Mouse (Mus musculus): ENCODE data around the gene Olfr398. TPM values are rescaled to one million over a fixed set of nuclear protein-coding genes. Genes with fewer than 3 reads are reported as not detected.

Olfr398 gene
- total RNA-seq (2021) = not detected
- long read RNA-seq, experiment 1 = 0 reads
- long read RNA-seq, experiment 2 = 0 reads

DNA sequence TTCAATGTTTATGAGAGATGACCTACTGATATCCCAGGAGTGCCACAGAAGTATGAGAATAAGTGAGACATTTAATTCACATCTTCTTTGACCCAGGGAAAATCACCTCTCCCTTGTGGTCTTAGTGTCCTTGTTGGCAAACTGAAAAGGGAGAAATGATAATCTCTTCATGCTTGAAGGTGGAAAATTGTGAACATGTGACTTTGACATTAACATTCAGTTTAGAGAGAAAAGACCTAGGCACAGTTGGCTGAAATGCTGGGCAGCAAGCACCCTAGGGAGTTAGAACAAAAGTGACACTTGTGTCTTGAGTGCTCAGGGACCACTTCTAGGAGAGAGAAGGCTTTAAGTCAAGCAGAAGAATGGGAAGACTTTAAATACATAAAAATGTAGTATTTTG lies at the start of gene Olfr398:
Olfr398 (minus strand) TSS at position 101 of the 400 bp plus-strand sequence.
- no peak for DNase-seq (ENCODE audit: low spot score in 2 of 2)

DNA sequence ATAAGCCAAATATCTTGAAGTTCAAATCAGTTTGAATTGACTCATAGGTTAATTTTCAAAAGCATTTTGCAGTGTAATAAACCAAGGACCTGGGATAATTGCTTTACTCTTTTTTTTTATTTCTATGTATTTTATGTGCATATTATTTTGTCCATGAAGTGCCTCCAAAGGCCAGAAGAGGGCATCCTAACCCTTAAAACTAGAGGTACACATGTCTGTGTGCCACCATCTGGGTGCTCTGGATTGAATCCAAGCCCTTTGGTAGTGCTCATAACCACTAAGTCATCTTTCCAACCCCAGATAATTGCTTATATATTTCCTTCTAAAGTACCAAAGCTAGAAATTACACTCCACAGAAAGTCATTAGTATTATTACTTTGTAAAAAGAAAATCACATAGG lies 2.9 kb upstream of the Olfr398 start:
- no peak for DNase-seq (ENCODE audit: low spot score in 2 of 2)

DNA sequence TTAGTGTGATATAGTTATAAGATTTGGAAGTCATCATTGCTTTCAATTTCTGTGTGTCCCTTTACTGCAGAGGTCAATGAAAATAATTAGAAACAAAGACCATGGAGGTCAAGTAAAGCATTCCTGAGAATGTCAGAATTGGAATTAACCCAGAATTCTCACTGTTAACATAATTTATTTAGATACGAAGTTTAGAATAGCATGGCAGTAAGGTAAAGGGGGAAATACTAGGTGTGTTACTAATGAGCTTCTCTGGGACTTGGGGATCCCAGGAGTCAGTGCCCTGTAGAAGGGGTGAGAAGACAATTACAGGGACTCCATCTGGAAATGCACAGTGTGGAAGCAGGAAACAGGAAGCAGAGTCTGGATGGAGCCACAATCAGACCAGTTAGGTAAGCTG lies 29.7 kb downstream of the Olfr398 start, which contains the start of gene Olfr397:
Olfr397 (plus strand) TSS at position 301 of the 400 bp plus-strand sequence.
- no peak for DNase-seq (ENCODE audit: low spot score in 2 of 2)

DNA sequence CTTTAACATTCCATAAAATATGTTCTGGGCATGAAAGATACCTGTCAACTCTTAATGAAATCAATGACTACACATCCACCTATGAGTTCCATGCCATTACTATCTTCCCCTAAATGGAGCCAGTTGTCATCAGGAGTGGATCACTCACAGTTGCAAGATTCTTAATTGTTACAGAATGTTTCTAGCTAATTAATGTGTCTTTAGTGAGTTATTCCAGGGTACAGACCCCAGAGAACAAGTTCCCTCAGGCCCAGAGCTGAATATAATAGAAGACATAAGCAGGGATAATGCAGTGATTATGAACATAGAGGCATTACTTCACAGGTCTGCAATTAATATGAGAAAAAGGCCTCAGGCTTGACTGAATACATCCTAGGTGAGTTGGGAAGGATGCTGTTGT lies 53.8 kb downstream of the Olfr398 start, which contains the start of gene Olfr23:
Olfr23 (plus strand) TSS at position 301 of the 400 bp plus-strand sequence.
- no peak for DNase-seq (ENCODE audit: low spot score in 2 of 2)

Other genes starting within 250 kb of the Olfr398 start
- gene Olfr389, start 209.7 kb downstream of the Olfr398 start, total RNA-seq (2021) = not detected
- not detected for gene Olfr390, start 207.4 kb downstream of the Olfr398 start, total RNA-seq (2021)
- not detected for gene Olfr391-ps, start 187.4 kb downstream of the Olfr398 start, total RNA-seq (2021)
- gene Olfr392, start 173.4 kb downstream of the Olfr398 start, total RNA-seq (2021) = not detected
- gene Olfr393, start 139.0 kb downstream of the Olfr398 start, total RNA-seq (2021) = not detected
- not detected for gene Olfr394, start 99.6 kb downstream of the Olfr398 start, total RNA-seq (2021)
- not detected for gene Olfr395, start 81.1 kb downstream of the Olfr398 start, total RNA-seq (2021)
- not detected for gene Olfr23, start 53.7 kb downstream of the Olfr398 start, total RNA-seq (2021)
- gene Olfr397, start 29.6 kb downstream of the Olfr398 start, total RNA-seq (2021) = not detected
- not detected for gene Olfr139, start 66.1 kb upstream of the Olfr398 start, total RNA-seq (2021)
- gene Olfr399, start 66.2 kb upstream of the Olfr398 start, total RNA-seq (2021) = not detected
- not detected for gene Zfp616, start 79.5 kb upstream of the Olfr398 start, total RNA-seq (2021)
- not detected for gene Olfr401, start 123.3 kb upstream of the Olfr398 start, total RNA-seq (2021)
- gene Olfr402, start 163.1 kb upstream of the Olfr398 start, total RNA-seq (2021) = not detected
- gene Olfr403, start 195.8 kb upstream of the Olfr398 start, total RNA-seq (2021) = not detected
- gene Olfr43, start 221.0 kb upstream of the Olfr398 start, total RNA-seq (2021) = not detected